Mouse (Mus musculus): ENCODE data around the gene Btf3l4.

The Btf3l4 gene

GRCm38 (mm10) chr4:108825677-108826076 lies 7.7 kb downstream of the Btf3l4 start:
- DNase-seq (ENCODE audit: low spot score), result no peak

- no peak for DNase-seq (ENCODE audit: low spot score)
Observed at GRCm38 (mm10) chr4:108811550-108811949, 21.9 kb downstream of the Btf3l4 start.

- no peak for DNase-seq (ENCODE audit: low spot score)
Observed at GRCm38 (mm10) chr4:108811142-108811541, 22.3 kb downstream of the Btf3l4 start.

DNA sequence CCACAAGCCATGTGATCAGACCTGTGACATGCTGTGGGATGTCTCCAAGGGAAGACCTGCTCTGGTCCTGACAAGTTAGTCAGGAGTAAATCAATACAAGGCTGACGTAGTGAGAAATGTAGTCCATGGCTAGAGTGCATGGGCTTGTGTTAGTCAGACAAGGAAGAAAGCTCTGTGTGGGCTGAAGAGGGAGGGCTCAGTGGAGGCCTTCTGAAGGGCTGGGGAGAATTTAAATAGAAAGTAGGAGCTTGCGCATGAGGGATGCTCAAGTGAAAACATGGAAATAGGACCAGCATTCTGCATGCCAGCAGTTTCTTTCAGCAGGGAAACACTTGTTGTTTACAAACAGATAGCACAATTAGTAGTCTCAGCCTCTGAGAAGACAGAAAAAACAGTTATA lies 29.9 kb downstream of the Btf3l4 start:
- DNase-seq (ENCODE audit: low spot score), result no peak

DNA sequence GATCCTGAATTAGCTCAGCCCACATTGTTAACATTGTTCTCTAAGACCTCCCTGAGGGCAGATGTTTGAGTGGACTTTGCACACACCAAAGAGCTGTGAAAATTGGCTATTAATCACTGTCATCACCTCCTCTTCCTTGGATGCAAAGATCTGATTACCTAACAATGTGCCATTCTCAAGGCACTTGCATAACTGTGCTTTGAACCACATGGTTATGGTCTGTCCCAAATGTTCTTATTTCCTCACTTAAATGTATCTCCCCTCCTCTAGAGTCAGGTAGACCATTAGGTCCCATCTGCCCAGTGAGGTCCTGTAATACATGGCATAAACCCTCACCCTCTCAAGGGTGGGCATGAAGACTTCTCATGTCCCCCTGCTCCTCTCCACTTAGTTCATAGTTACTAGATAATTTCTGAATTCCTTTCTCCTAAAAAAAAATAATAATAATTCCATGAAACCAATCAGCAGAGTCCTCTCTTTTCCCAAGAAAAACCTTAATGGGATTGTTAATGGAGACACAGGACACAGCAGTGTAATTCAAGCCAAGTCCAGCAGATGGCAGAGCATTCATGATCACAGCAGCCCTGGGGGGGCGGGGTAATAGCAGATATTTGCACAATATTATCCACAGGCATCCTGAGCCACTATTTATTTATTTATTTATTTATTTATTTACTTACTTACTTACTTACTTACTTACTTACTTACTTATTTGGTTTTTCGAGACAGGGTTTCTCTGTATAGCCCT lies 35.2 kb downstream of the Btf3l4 start:
- DNase-seq (ENCODE audit: low spot score), result peak; percentile 30

- no peak for DNase-seq (ENCODE audit: low spot score)
Observed at GRCm38 (mm10) chr4:108796701-108797100, 36.7 kb downstream of the Btf3l4 start.

DNA sequence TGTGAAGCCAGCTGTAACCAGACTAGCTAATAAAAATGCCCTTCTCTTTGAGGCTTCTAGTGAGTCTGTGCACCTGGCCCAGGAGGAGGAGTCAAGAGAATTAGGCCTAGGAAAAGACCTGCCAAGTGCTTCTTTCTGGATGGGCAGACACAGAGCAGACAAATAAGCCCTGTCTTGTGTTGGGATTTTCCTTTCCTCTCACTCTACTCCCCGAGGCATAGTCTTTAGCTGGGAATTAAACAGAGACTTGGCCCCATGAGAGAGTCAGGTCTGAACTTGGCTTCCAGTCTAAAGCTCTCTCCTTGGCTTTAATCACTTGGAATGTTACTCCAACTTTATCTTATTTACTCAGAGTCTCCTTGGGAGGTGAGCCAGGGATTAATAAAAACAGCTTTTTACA lies 39.5 kb downstream of the Btf3l4 start:
- no peak for DNase-seq (ENCODE audit: low spot score)

GRCm38 (mm10) chr4:108790507-108790906 lies 42.9 kb downstream of the Btf3l4 start:
- DNase-seq (ENCODE audit: low spot score), result no peak

DNA sequence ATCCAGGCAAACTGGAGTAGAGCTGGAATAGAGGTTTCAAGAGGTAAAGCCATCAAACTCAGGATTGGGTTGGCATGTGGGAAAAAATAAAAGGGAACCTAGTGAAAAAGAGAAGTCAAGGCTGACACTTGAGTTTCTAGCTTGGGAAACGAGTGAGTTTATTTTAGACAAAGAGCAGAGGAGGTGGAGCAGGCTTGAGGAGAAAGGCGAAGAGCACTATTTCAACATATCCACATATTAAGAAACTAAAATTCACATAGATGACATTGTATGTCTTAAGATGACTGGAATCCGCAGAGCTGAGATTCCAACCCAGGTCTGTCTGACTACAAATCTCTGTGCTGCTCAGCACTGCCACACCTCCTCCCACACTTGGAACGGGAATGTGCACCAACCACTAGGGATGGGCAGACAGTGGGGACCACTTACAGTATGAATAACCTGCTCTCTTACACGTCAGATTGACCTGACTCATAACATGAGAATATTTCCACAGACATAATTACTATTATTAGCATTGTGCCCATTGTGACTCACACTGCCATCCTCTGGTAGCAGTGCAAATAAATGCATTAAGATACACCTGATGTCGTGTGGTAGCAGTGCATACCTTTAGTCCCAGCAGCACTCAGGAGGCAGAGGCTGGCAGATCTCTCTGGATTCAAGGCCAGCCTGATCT lies 44.0 kb downstream of the Btf3l4 start:
- no peak for DNase-seq (ENCODE audit: low spot score)

- DNase-seq (ENCODE audit: low spot score), result peak; percentile 17
Observed at GRCm38 (mm10) chr4:108782421-108783085, 50.9 kb downstream of the Btf3l4 start.

- DNase-seq (ENCODE audit: low spot score), result peak; percentile 27
Observed at GRCm38 (mm10) chr4:108781596-108781995, 51.8 kb downstream of the Btf3l4 start.

DNA sequence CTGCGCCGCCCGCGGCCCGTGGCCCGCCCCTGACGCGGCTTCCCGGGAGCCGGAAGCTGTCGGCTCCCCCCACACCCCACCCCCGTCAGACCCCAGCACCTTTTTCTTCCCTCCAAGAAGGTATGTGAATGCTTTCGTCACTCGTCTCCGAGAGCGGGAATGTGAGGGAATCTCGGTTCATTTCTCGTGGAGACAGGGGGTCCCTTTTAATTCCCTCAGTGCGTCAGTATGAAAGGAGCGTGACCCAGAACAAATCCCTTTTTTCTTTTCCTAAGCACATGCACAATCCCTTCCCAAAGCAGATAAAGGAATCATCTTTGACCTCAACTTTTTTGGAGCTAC lies 52.6 kb downstream of the Btf3l4 start:
- no peak for DNase-seq (ENCODE audit: low spot score)

DNA sequence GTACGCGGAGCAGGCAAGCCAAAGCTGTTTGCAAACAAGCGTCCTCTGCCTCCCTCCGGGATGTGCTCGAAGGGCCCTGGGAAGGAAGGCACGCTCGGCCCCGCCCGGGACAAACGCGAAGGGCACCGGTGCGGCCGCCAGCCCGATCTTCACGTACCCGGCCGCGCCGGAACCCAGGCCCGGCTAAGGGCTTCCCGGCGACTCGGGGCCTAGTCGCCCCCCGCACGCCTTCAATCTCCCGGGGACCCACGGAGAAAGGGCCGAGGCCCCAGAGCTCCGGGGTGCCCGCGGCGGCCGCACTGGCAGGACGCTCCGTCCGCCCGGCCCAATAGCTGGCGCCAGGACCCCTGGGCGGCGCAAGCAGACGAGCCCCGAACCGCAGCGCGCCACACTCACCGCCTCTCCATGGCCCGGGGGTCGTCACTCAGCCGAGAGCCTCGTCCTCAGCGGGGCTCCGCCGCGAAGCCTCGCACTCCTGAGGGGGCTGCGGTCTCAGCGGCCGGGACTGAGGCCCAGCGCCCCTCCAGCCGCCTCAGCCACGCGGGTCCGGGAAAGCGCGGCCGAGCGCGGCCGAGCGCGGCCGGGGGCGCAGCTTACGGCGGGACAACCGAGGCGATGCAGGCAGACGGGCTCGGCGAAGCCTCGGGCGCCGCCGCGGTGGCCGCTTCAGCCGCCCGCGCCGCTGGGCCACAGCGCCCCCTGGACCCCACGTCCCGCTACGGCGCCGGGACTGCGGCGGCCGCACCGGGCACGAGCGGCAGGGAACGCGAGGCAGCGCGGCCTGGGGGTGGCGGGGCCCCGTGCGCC lies 53.2 kb downstream of the Btf3l4 start, which contains the start of gene Zfyve9:
Gene Zfyve9, minus strand, starts transcription at position 742 of the 807 bp plus-strand sequence.
- DNase-seq (ENCODE audit: low spot score), result peak; percentile 54

DNA sequence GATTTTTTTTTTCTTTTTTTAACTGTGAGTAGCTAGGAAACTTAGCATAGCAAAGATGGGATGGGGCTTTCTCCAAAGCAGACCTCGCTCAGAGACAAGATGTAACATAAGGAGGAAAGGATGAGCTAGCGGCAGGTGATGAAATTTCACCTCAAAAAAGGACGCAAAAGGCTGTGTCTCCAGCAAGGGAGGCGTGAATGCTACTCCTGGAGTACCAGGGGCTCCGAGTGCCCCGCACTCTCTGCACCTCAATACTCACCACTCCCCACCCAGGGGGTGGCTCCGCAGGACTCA lies 53.7 kb downstream of the Btf3l4 start:
- DNase-seq (ENCODE audit: low spot score), result no peak

DNA sequence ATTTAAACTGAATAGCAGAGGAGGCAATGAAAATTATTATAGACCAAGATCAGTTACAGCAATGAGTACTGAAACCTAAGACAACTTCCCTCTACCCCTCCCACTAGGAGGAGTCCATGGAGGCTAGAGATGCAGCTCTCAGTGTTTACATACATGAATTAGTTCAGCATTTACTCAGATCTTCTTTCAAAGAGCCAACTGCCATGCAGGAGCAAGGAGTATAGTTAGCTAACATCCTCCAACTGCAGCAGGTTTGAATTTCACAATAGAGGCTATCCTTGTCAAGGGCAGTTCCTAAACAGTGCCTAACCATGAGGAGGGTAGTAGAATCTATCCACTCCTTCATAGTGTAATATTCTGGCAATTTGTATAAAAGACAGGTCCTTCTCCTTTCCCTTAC lies 64.9 kb downstream of the Btf3l4 start:
- DNase-seq (ENCODE audit: low spot score), result no peak

All from left cerebral cortex, adult 11 months (tissue).